8 mouse cellular contexts compared by ENCODE assay signal in the genomic region with DNA sequence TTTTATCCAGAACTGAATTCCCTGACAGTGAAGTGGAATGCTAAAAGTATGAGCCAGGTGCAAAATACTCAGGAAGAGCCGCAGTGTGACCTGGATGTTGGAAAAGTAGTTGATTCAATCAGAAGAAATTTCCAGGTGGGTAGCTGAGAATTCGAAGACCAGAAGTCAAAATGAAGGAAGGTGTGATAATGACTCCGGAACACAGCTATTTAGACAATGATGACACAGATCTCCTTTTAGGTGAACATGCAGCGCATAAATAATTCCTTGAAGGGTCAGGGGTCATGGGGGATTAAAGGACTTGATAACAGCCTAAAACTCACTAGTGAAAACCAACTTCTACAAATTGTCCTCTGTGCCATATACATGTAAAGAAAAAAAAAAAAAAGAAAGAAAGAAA. TPM values are rescaled to one million over a fixed set of nuclear protein-coding genes. Genes with fewer than 3 reads are reported as not detected.
DNase-seq lines count a peak whose midpoint lies in the region; ATAC-seq lines count a peak whose summit lies in the region.

No protein-coding gene starts in this region.

- H3K27me3 ChIP-seq in forebrain, embryonic 13.5 days, result no peaks in the 10 kb centered on the region
- H3K27me3 ChIP-seq in forebrain, embryonic 16.5 days (replicated peaks; ENCODE audit: control insufficient read depth, insufficient read depth, low read length), result no peaks in the 10 kb centered on the region
- no peaks in the 10 kb centered on the region for H3K27me3 ChIP-seq in limb, embryonic 13.5 days
- H3K27me3 ChIP-seq in limb, embryonic 10.5 days (ENCODE audit: low read depth, poor library complexity, severe bottlenecking), result no peaks in the 10 kb centered on the region
- H3K27me3 ChIP-seq in hindbrain, embryonic 16.5 days (replicated peaks; ENCODE audit: control insufficient read depth, insufficient read depth, low read length), result no peaks in the 10 kb centered on the region
- H3K27me3 ChIP-seq in neural tube, embryonic 15.5 days (replicated peaks), result no peaks in the 10 kb centered on the region
- no peaks in the 10 kb centered on the region for H3K27me3 ChIP-seq in heart, embryonic 10.5 days (ENCODE audit: insufficient read depth, poor library complexity, severe bottlenecking)

- H3K4me2 ChIP-seq in forebrain, embryonic 13.5 days, result peak overlapping the region; percentile 81; the same call in 1 of the 2 replicates
- H3K4me2 ChIP-seq in forebrain, embryonic 16.5 days (ENCODE audit: low read length), result no peak overlapping the region
- peak overlapping the region; percentile 88; the same call in 1 of the 2 replicates for H3K4me2 ChIP-seq in limb, embryonic 13.5 days (replicated peaks)
- H3K4me2 ChIP-seq in hindbrain, embryonic 16.5 days (ENCODE audit: low read length), result peak overlapping the region; percentile 66; the same call in 1 of the 2 replicates
- peak overlapping the region; percentile 85 for H3K4me2 ChIP-seq in neural tube, embryonic 15.5 days

- no peak overlapping the region for H3K27ac ChIP-seq in forebrain, embryonic 13.5 days
- H3K27ac ChIP-seq in forebrain, embryonic 16.5 days (ENCODE audit: low read length), result no peak overlapping the region
- no peak overlapping the region for H3K27ac ChIP-seq in limb, embryonic 13.5 days
- no peak overlapping the region for H3K27ac ChIP-seq in limb, embryonic 10.5 days
- no peak overlapping the region for H3K27ac ChIP-seq in hindbrain, embryonic 16.5 days (ENCODE audit: low read depth, low read length)
- H3K27ac ChIP-seq in neural tube, embryonic 15.5 days (replicated peaks), result no peak overlapping the region; the same call in 1 of the 2 replicates
- H3K27ac ChIP-seq in heart, embryonic 10.5 days, result no peak overlapping the region

- no peak for DNase-seq in limb, embryonic 10.5 days (ENCODE audit: low spot score)
- no peak for DNase-seq in thymus, postnatal 36 days
- no peak for DNase-seq in heart, embryonic 10.5 days (ENCODE audit: low spot score)

- peaks cover 20% of the 10 kb centered on the region for H3K36me3 ChIP-seq in forebrain, embryonic 13.5 days (ENCODE audit: poor library complexity, severe bottlenecking)
- H3K36me3 ChIP-seq in forebrain, embryonic 16.5 days (ENCODE audit: control insufficient read depth, insufficient read depth), result peaks cover 5% of the 10 kb centered on the region
- peaks cover 30% of the 10 kb centered on the region for H3K36me3 ChIP-seq in limb, embryonic 13.5 days
- H3K36me3 ChIP-seq in limb, embryonic 10.5 days, result peaks cover 38% of the 10 kb centered on the region
- H3K36me3 ChIP-seq in hindbrain, embryonic 16.5 days (ENCODE audit: control insufficient read depth, insufficient read depth, low read length), result peaks cover 4% of the 10 kb centered on the region
- peaks cover 14% of the 10 kb centered on the region for H3K36me3 ChIP-seq in neural tube, embryonic 15.5 days
- H3K36me3 ChIP-seq in heart, embryonic 10.5 days, result peaks cover 28% of the 10 kb centered on the region

- ATAC-seq in forebrain, embryonic 13.5 days, result no peak
- ATAC-seq in forebrain, embryonic 16.5 days, result no peak
- ATAC-seq in limb, embryonic 13.5 days (ENCODE audit: low FRiP score, low read depth), result no peak
- ATAC-seq in hindbrain, embryonic 16.5 days, result no peak
- no peak for ATAC-seq in neural tube, embryonic 15.5 days (ENCODE audit: low FRiP score)

- WGBS in forebrain, embryonic 13.5 days, result 97% methylated on average over 4 of the region's 4 CpGs
- WGBS in forebrain, embryonic 16.5 days, result 93% methylated on average over 4 of the region's 4 CpGs
- 97% methylated on average over 4 of the region's 4 CpGs for WGBS in limb, embryonic 13.5 days
- WGBS in limb, embryonic 10.5 days, result 95% methylated on average over 4 of the region's 4 CpGs
- WGBS in hindbrain, embryonic 16.5 days, result 95% methylated on average over 4 of the region's 4 CpGs
- 96% methylated on average over 4 of the region's 4 CpGs for WGBS in neural tube, embryonic 15.5 days
- WGBS in heart, embryonic 10.5 days, result 94% methylated on average over 4 of the region's 4 CpGs

- no peaks in the 10 kb centered on the region for H3K9me3 ChIP-seq in forebrain, embryonic 13.5 days (replicated peaks)
- H3K9me3 ChIP-seq in forebrain, embryonic 16.5 days (ENCODE audit: control insufficient read depth, low read length), result no peaks in the 10 kb centered on the region
- H3K9me3 ChIP-seq in limb, embryonic 13.5 days, result no peaks in the 10 kb centered on the region; the same call in 1 of the 2 replicates
- no peaks in the 10 kb centered on the region for H3K9me3 ChIP-seq in limb, embryonic 10.5 days (replicated peaks)
- H3K9me3 ChIP-seq in hindbrain, embryonic 16.5 days (ENCODE audit: control insufficient read depth, low read length), result no peaks in the 10 kb centered on the region
- H3K9me3 ChIP-seq in neural tube, embryonic 15.5 days (replicated peaks), result no peaks in the 10 kb centered on the region
- H3K9me3 ChIP-seq in heart, embryonic 10.5 days, result no peaks in the 10 kb centered on the region

- no peak overlapping the region for H3K9ac ChIP-seq in forebrain, embryonic 13.5 days
- no peak overlapping the region for H3K9ac ChIP-seq in forebrain, embryonic 16.5 days (replicated peaks; ENCODE audit: low read depth, low read length)
- H3K9ac ChIP-seq in limb, embryonic 13.5 days, result no peak overlapping the region
- H3K9ac ChIP-seq in hindbrain, embryonic 16.5 days (ENCODE audit: low read depth, low read length), result no peak overlapping the region
- no peak overlapping the region for H3K9ac ChIP-seq in neural tube, embryonic 15.5 days (replicated peaks)

- no peak overlapping the region for H3K4me3 ChIP-seq in forebrain, embryonic 13.5 days
- H3K4me3 ChIP-seq in forebrain, embryonic 16.5 days (replicated peaks; ENCODE audit: low read length), result no peak overlapping the region
- H3K4me3 ChIP-seq in limb, embryonic 13.5 days, result peak overlapping the region; percentile 64; the same call in 1 of the 2 replicates
- no peak overlapping the region for H3K4me3 ChIP-seq in limb, embryonic 10.5 days
- H3K4me3 ChIP-seq in hindbrain, embryonic 16.5 days (ENCODE audit: low read length), result no peak overlapping the region
- no peak overlapping the region for H3K4me3 ChIP-seq in neural tube, embryonic 15.5 days (replicated peaks)
- no peak overlapping the region for H3K4me3 ChIP-seq in heart, embryonic 10.5 days

- peaks cover 14% of the 10 kb centered on the region for H3K4me1 ChIP-seq in forebrain, embryonic 13.5 days
- peaks cover 12% of the 10 kb centered on the region for H3K4me1 ChIP-seq in forebrain, embryonic 16.5 days (replicated peaks; ENCODE audit: control insufficient read depth, insufficient read depth, low read length)
- H3K4me1 ChIP-seq in limb, embryonic 13.5 days, result peaks cover 15% of the 10 kb centered on the region
- H3K4me1 ChIP-seq in limb, embryonic 10.5 days, result peaks cover 16% of the 10 kb centered on the region
- peaks cover 9% of the 10 kb centered on the region for H3K4me1 ChIP-seq in hindbrain, embryonic 16.5 days (ENCODE audit: control insufficient read depth, insufficient read depth, low read depth, low read length)
- peaks cover 25% of the 10 kb centered on the region for H3K4me1 ChIP-seq in neural tube, embryonic 15.5 days
- peaks cover 15% of the 10 kb centered on the region for H3K4me1 ChIP-seq in heart, embryonic 10.5 days

RNA-seq across cellular contexts. Expression of a gene that starts 0.6 kb away (rescaled TPM):
- polyA plus RNA-seq in forebrain, embryonic 13.5 days (2015; fragmentation: Nextera tagmentation; extraction: Ambion mirVana), result 48.9 and 50.8 TPM in 2 replicates
- polyA plus RNA-seq in forebrain, embryonic 16.5 days (2015; fragmentation: Nextera tagmentation; extraction: Ambion mirVana), result 49.7 and 53.9 TPM in 2 replicates
- 47.3 and 50.0 TPM in 2 replicates for polyA plus RNA-seq in limb, embryonic 13.5 days (2015; fragmentation: Nextera tagmentation; extraction: Ambion mirVana)
- 44.5 and 45.4 TPM in 2 replicates for polyA plus RNA-seq in limb, embryonic 10.5 days (2016; fragmentation: Nextera tagmentation; extraction: Ambion mirVana)
- 35.9 and 37.9 TPM in 2 replicates for polyA plus RNA-seq in hindbrain, embryonic 16.5 days (2015; fragmentation: Nextera tagmentation; extraction: Ambion mirVana)
- 44.6 and 46.4 TPM in 2 replicates for polyA plus RNA-seq in neural tube, embryonic 15.5 days (2015; fragmentation: Nextera tagmentation; extraction: Ambion mirVana)
- polyA plus RNA-seq in heart, embryonic 10.5 days (2016; fragmentation: Nextera tagmentation; extraction: Ambion mirVana), result 39.2 and 45.3 TPM in 2 replicates

RNA-seq across cellular contexts. Expression of a gene that starts 18.0 kb away (rescaled TPM):
- 18.8 and 19.3 TPM in 2 replicates for polyA plus RNA-seq in forebrain, embryonic 13.5 days (2015; fragmentation: Nextera tagmentation; extraction: Ambion mirVana)
- 19.2 and 22.0 TPM in 2 replicates for polyA plus RNA-seq in forebrain, embryonic 16.5 days (2015; fragmentation: Nextera tagmentation; extraction: Ambion mirVana)
- polyA plus RNA-seq in limb, embryonic 13.5 days (2015; fragmentation: Nextera tagmentation; extraction: Ambion mirVana), result 29.0 and 32.5 TPM in 2 replicates
- polyA plus RNA-seq in limb, embryonic 10.5 days (2016; fragmentation: Nextera tagmentation; extraction: Ambion mirVana), result 19.4 and 30.7 TPM in 2 replicates
- 15.0 and 17.2 TPM in 2 replicates for polyA plus RNA-seq in hindbrain, embryonic 16.5 days (2015; fragmentation: Nextera tagmentation; extraction: Ambion mirVana)
- polyA plus RNA-seq in neural tube, embryonic 15.5 days (2015; fragmentation: Nextera tagmentation; extraction: Ambion mirVana), result 15.8 and 17.5 TPM in 2 replicates
- 25.1 and 25.4 TPM in 2 replicates for polyA plus RNA-seq in heart, embryonic 10.5 days (2016; fragmentation: Nextera tagmentation; extraction: Ambion mirVana)

RNA-seq across cellular contexts. Expression of a gene that starts 19.6 kb away (rescaled TPM):
- polyA plus RNA-seq in forebrain, embryonic 13.5 days (2015; fragmentation: Nextera tagmentation; extraction: Ambion mirVana), result 50.1 and 51.4 TPM in 2 replicates
- 34.4 and 39.4 TPM in 2 replicates for polyA plus RNA-seq in forebrain, embryonic 16.5 days (2015; fragmentation: Nextera tagmentation; extraction: Ambion mirVana)
- 48.9 and 50.3 TPM in 2 replicates for polyA plus RNA-seq in limb, embryonic 13.5 days (2015; fragmentation: Nextera tagmentation; extraction: Ambion mirVana)
- polyA plus RNA-seq in limb, embryonic 10.5 days (2016; fragmentation: Nextera tagmentation; extraction: Ambion mirVana), result 58.1 and 68.3 TPM in 2 replicates
- 20.5 and 21.6 TPM in 2 replicates for polyA plus RNA-seq in hindbrain, embryonic 16.5 days (2015; fragmentation: Nextera tagmentation; extraction: Ambion mirVana)
- 23.6 and 27.1 TPM in 2 replicates for polyA plus RNA-seq in neural tube, embryonic 15.5 days (2015; fragmentation: Nextera tagmentation; extraction: Ambion mirVana)
- polyA plus RNA-seq in heart, embryonic 10.5 days (2016; fragmentation: Nextera tagmentation; extraction: Ambion mirVana), result 30.6 and 44.4 TPM in 2 replicates
